Mouse (Mus musculus) induced T-regulatory cell, adult 2 months (primary cell): Measurements from ENCODE around the gene 5730596B20Rik.

ENCODE experiments used
- DNase-seq: peaks from one replicate; pipeline ENCODE4 v3.0.0-alpha.2; 2012; ENCODE audit warnings: low read depth

Gene 5730596B20Rik

GRCm38 (mm10) chr6:52177061-52177735 is at the start of gene 5730596B20Rik:
Gene 5730596B20Rik, plus strand, starts transcription at chr6:52177498.
- no peak for DNase-seq

GRCm38 (mm10) chr6:52137841-52138535 is 39.3 kb upstream of the 5730596B20Rik start:
- no peak for DNase-seq

GRCm38 (mm10) chr6:52138576-52138975 is 38.7 kb upstream of the 5730596B20Rik start:
- no peak for DNase-seq

GRCm38 (mm10) chr6:52139115-52139514 is 38.2 kb upstream of the 5730596B20Rik start:
- no peak for DNase-seq

GRCm38 (mm10) chr6:52150401-52150966 is 26.8 kb upstream of the 5730596B20Rik start:
- DNase-seq, result no peak

- no peak for DNase-seq
These were observed 25.7 kb upstream of the 5730596B20Rik start for GRCm38 (mm10) chr6:52151571-52151970.

- DNase-seq, result no peak
These were observed 24.8 kb upstream of the 5730596B20Rik start for GRCm38 (mm10) chr6:52152226-52153193.

GRCm38 (mm10) chr6:52153270-52153669 is 24.0 kb upstream of the 5730596B20Rik start:
- no peak for DNase-seq

- no peak for DNase-seq
These were observed 23.3 kb upstream of the 5730596B20Rik start for GRCm38 (mm10) chr6:52154044-52154443.

GRCm38 (mm10) chr6:52155471-52155870 is 21.8 kb upstream of the 5730596B20Rik start:
- no peak for DNase-seq

GRCm38 (mm10) chr6:52156551-52157200 is 20.6 kb upstream of the 5730596B20Rik start:
- DNase-seq, result no peak

GRCm38 (mm10) chr6:52157466-52158275 is 19.6 kb upstream of the 5730596B20Rik start:
- DNase-seq, result no peak

- peak; percentile 72 for DNase-seq
These were observed 18.8 kb upstream of the 5730596B20Rik start, which contains the start of gene Hoxa1 for GRCm38 (mm10) chr6:52158276-52159051. Gene Hoxa1, minus strand, starts transcription at chr6:52158317.

- DNase-seq, result no peak
These were observed 18.0 kb upstream of the 5730596B20Rik start for GRCm38 (mm10) chr6:52159164-52159761.

- DNase-seq, result no peak
These were observed 17.3 kb upstream of the 5730596B20Rik start for GRCm38 (mm10) chr6:52159979-52160378.

- no peak for DNase-seq
These were observed 16.6 kb upstream of the 5730596B20Rik start for GRCm38 (mm10) chr6:52160511-52161335.

GRCm38 (mm10) chr6:52161336-52162092 is 15.8 kb upstream of the 5730596B20Rik start:
- no peak for DNase-seq

GRCm38 (mm10) chr6:52162093-52162380 is 15.3 kb upstream of the 5730596B20Rik start:
- DNase-seq, result no peak
